Mouse (Mus musculus): ENCODE results near the gene Kif13a.

Kif13a gene

GRCm38 (mm10) chr13:46929719-46930658 is at the start of gene Kif13a:
Kif13a (minus strand) TSS chr13:46929867.
- DNase-seq (ENCODE audit: low read depth, low spot score), result peak; percentile 98

GRCm38 (mm10) chr13:46976532-46976931 is 46.9 kb upstream of the Kif13a start:
- DNase-seq (ENCODE audit: low read depth, low spot score), result peak; percentile 13

- DNase-seq (ENCODE audit: low read depth, low spot score), result no peak
Measured at GRCm38 (mm10) chr13:46975930-46976329, 46.3 kb upstream of the Kif13a start.

- DNase-seq (ENCODE audit: low read depth, low spot score), result peak; percentile 74
Measured at GRCm38 (mm10) chr13:46975031-46975551, 45.4 kb upstream of the Kif13a start.

- no peak for DNase-seq (ENCODE audit: low read depth, low spot score)
Measured at GRCm38 (mm10) chr13:46970286-46970945, 40.7 kb upstream of the Kif13a start.

- no peak for DNase-seq (ENCODE audit: low read depth, low spot score)
Measured at GRCm38 (mm10) chr13:46968626-46969025, 39.0 kb upstream of the Kif13a start.

GRCm38 (mm10) chr13:46967308-46967707 is 37.6 kb upstream of the Kif13a start:
- DNase-seq (ENCODE audit: low read depth, low spot score), result no peak

- no peak for DNase-seq (ENCODE audit: low read depth, low spot score)
Measured at GRCm38 (mm10) chr13:46960878-46961474, 31.3 kb upstream of the Kif13a start.

GRCm38 (mm10) chr13:46959139-46959538 is 29.5 kb upstream of the Kif13a start:
- DNase-seq (ENCODE audit: low read depth, low spot score), result peak; percentile 51

- peak; percentile 57 for DNase-seq (ENCODE audit: low read depth, low spot score)
Measured at GRCm38 (mm10) chr13:46951212-46951611, 21.5 kb upstream of the Kif13a start.

GRCm38 (mm10) chr13:46949741-46950140 is 20.1 kb upstream of the Kif13a start:
- no peak for DNase-seq (ENCODE audit: low read depth, low spot score)

GRCm38 (mm10) chr13:46948027-46948426 is 18.4 kb upstream of the Kif13a start:
- no peak for DNase-seq (ENCODE audit: low read depth, low spot score)

- no peak for DNase-seq (ENCODE audit: low read depth, low spot score)
Measured at GRCm38 (mm10) chr13:46946041-46946440, 16.4 kb upstream of the Kif13a start.

- DNase-seq (ENCODE audit: low read depth, low spot score), result no peak
Measured at GRCm38 (mm10) chr13:46945256-46945655, 15.6 kb upstream of the Kif13a start.

- DNase-seq (ENCODE audit: low read depth, low spot score), result peak; percentile 32
Measured at GRCm38 (mm10) chr13:46943294-46943693, 13.6 kb upstream of the Kif13a start.

GRCm38 (mm10) chr13:46934116-46934515 is 4.4 kb upstream of the Kif13a start:
- no peak for DNase-seq (ENCODE audit: low read depth, low spot score)

- DNase-seq (ENCODE audit: low read depth, low spot score), result no peak
Measured at GRCm38 (mm10) chr13:46932846-46933245, 3.2 kb upstream of the Kif13a start.

GRCm38 (mm10) chr13:46932049-46932448 is 2.4 kb upstream of the Kif13a start:
- DNase-seq (ENCODE audit: low read depth, low spot score), result no peak

GRCm38 (mm10) chr13:46930659-46931046 is 986 bp upstream of the Kif13a start:
- peak; percentile 63 for DNase-seq (ENCODE audit: low read depth, low spot score)

GRCm38 (mm10) chr13:46928961-46929691 is 541 bp downstream of the Kif13a start:
- DNase-seq (ENCODE audit: low read depth, low spot score), result peak; percentile 78

- no peak for DNase-seq (ENCODE audit: low read depth, low spot score)
Measured at GRCm38 (mm10) chr13:46928404-46928803, 1.3 kb downstream of the Kif13a start.

Measured in brain, adult 2 months (tissue).